Mouse (Mus musculus) frontal cortex, postnatal 14 days (tissue): ENCODE measurements at regions not wholly inside any gene's neighbourhood (a gene's known extent, or its start where the extent isn't known, plus 50 kb on each side); places are given as distances from the start of the nearest gene placed in this dataset.

Experiments used
- DNase-seq, 2 experiments: peaks; one replicate each; pipeline ENCODE4 v3.0.0; 2022; ENCODE audit warnings: low spot score in 2 of 2

DNA sequence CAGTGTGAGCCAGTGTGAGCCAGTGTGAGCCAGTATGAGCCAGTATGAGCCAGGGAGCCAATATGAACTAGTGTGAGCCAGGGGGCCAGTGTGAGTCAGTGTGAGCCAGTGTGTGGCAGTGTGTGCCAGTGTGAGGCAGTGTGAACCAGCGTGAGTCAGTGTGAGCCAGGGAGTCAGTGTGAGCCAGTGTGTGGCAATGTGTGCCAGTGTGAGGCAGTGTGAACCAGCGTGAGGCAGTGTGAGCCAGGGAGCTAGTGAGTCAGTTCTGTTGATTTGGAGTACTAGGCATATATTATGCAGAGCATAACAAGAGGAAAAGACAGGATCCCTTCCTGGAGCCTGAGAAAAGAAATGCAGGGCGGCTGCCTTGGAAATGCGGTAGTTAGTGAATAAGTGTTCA, 82.7 kb upstream of the Zfhx3 start:
- DNase-seq, result no peak

DNA sequence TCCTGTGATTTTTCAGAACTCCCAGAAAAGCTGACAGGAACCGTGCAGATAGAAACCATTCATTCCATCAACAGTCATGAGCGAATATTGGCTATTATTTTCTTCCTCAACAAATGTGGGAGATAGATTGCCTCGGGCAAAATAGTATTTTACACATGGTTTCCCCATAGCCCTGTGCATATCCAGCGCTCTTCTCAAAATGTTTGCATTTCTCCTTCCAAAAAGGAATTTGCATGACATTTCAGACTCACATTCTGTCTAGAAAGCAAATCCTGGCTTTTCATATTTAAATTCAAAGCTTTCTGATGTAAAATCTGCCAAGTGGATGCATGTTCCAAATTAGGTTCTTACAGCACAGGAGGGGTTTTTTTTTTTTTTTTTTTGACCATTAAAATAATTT, 82.2 kb upstream of the Zfhx3 start:
- DNase-seq, result no peak

DNA sequence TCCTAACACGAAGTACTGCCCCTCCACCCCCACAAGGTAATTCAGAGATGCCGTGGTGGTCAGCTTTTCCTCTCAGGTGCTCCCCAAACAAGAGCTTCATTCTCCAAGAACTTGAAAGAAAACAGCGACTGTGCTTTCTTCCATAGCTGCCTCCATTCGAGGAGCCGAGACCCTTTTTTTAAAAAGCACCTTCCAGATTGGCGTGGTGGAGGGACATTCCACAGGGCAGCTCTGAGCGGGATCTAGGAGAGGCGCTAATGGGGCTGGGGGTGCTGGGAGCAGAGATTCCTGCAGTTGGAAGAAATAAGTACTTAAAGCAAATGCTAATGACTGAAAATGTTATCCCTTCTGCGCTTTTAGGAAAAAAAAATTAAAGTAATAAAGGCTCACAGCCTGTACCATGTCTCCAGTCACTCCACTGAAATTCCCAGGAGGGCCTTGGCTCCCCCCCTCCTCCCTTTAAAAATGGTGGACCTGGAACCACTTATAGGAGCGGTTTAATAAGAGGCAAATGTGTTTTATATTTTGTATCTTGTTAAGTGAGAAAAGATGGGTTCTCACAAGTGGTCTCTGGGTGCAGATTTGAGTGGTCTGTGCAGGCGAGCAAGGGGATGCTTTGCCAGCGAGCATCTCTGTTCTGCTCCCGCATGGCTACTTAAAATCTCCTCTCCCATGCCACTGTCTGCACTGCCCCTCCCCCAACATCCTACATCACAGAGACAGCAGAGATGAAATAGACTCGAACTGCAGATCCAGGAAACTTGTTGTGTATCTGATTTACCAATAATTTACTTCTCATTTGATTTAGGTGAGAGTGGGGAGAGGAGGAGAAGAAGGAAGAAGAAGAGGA, 77.4 kb upstream of the Zfhx3 start:
- DNase-seq, result no peak

DNA sequence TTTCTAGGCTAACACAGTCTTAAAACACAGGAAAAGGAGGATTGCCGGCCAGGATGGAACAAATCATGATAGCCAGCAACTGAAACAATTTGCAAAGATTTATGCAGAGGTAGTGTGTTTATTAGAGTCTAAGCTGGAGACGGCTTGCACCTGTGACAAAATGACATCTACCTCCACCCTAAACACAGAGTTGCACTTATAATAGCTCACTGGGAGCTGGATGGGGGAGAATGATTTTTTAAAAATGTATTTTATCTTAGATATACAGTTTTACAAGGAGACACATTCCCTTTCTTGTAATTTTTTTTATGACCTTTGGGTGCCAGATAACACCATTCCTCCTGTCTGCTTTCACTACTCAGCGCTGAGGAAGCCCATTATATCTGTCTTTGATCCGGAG, 76.7 kb upstream of the Zfhx3 start:
- DNase-seq, result no peak

DNA sequence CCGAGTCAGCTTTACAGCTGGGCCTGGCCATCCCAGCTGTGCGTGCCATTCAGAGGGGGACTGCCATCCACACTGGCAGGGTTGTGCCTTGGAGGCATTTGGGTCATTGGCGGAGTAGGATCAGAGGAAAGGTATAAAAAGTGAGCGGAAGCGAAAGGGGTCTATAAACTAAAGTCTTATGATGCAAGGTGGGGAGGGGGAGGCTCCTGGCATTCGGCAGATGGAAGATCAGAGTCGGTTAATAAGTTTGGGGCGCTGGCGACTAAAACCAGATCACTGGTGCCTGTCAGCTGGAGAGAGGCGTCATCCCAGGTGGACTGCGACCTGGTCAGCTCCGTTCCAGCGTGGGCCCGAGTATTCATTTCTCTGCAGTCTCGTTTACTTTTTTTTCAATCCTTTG, 70.7 kb upstream of the Zfhx3 start:
- DNase-seq, result no peak

DNA sequence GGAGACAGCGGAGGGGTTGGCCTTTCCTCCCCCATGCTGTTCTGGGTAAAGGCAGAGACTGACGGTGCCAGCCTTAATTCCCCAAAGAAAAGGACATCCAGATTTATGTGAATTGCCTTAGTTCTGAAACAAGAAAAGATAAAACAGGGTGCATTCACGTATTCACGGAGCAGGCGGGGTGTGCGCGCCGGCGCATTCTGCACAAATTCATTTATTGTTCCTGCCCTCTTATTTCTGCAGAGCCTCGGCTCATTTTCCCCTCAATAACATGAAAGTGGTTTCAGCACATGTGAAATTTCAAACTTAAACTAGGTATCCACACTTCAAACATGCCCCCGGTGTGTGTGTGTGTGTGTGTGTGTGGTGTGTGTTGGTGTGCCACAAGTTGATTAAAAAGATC, 70.3 kb upstream of the Zfhx3 start:
- DNase-seq, result no peak

- DNase-seq, result no peak
Measured at GRCm38 (mm10) chr8:107876455-107876854, 66.0 kb upstream of the Zfhx3 start.

DNA sequence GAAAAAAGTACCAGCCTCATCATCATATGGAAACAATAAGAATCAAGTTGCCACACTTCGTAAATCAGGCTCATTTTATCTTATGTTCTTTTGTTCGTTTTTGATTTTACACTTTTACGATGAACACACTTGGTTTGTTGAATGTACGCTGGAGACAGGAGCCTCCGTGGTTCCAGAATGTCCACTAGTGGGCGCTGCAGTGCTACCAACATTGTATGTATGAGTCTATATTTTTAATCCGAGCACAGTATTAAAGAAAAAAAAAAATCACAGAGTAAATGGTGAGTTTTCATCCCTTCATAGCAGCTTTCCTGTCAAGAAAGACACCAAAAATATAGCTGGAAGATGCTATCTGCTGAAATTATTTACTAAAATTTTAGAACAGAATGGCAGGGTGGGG, 60.6 kb upstream of the Zfhx3 start:
- peak; percentile 11 to 61 for DNase-seq

GRCm38 (mm10) chr8:107885547-107885946, 56.9 kb upstream of the Zfhx3 start:
- no peak for DNase-seq

DNA sequence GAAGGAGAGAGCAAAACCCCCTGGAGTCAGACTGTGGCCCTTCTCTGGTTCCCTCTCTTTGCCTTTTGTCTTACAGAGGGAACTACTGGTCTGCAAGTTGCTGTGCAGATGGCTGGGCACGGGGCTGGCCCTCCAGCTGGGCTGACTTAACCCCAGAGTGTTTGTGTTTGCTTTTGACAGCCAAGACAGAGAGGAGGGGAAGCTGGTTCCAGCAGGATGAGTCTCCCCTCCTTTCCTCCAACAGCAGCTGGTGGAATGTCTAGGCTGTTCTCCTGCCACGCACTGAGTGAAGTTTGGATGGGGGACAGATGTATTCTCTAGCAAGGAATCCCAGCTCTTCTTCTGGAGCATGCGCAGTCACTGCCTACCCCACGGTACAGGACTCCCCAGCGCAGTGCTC, 56.5 kb upstream of the Zfhx3 start:
- DNase-seq, result no peak

DNA sequence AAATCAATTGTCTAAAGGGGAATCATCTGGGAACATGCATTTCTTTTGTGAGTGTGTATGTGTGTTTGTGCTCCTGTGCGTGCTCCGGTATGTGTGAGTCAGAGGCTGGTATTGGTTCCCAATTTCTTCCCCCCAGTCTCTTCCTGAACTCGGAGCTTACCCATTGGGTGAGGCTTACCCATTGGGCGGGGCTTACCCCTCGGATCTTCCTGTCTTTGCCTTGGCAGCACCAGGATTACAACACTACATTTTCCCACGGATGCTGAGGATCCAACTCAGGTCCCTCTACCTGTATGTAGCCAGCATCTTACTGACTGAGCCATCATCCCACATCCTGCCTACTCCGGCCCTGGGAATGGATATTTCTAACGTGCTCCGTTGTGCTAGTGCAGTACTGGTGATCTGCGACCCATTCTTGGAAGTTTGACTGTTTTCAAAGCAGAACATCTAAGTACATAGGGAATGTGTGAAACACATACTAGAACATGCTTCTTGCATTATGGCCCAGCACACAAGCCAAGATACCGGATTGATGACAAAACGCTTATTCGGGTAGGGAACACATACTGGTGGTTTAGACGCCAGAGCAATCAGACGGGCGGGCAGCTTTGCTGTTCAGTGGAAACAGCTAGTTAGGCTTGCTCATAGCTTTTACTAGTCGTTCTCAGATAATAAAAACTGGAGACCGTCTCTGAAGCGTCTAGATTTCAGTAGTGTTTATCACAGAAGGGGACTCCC, 55.8 kb upstream of the Zfhx3 start:
- no peak for DNase-seq

DNA sequence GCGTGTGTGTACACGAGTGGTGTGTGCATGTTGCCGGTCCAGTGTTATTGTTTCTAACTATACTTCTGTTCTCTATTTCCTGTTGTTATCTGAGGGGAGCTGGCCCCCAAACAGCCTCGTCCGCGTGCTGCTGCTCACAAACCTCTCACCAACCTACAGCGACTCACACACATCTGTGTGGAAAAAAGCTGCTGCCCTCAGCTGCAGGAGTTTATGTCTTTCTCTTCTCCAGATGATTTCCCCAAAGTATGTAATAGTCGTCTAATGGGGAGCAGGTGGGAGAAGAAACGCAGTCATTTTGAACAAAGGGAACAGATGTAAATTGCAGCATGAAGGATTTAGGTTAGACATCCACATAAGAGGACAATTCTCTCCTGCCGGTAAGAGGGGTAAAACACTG, 55.1 kb upstream of the Zfhx3 start:
- DNase-seq, result no peak

DNA sequence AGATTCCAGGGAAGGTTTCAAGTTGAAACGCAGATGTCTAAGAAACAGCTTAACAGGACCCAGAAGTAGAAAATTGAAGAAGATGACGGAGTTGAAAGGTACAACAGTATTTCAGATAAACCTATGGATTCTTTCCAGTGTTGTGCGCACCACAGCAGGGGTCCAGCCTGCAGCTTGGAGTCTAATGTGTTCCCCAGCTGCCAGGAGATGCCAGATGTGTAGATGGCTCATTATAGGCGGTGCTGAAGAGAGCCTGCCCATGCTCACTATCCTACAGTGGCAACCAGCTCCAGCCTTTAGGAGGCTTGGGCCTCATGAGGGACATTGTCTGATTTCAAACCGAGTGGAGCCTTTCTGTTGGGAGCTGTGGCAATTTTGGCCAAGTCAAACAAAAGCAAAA, 51.5 kb upstream of the Zfhx3 start:
- no peak for DNase-seq
